8 mouse cellular contexts compared by ENCODE assay signal in the genomic region with DNA sequence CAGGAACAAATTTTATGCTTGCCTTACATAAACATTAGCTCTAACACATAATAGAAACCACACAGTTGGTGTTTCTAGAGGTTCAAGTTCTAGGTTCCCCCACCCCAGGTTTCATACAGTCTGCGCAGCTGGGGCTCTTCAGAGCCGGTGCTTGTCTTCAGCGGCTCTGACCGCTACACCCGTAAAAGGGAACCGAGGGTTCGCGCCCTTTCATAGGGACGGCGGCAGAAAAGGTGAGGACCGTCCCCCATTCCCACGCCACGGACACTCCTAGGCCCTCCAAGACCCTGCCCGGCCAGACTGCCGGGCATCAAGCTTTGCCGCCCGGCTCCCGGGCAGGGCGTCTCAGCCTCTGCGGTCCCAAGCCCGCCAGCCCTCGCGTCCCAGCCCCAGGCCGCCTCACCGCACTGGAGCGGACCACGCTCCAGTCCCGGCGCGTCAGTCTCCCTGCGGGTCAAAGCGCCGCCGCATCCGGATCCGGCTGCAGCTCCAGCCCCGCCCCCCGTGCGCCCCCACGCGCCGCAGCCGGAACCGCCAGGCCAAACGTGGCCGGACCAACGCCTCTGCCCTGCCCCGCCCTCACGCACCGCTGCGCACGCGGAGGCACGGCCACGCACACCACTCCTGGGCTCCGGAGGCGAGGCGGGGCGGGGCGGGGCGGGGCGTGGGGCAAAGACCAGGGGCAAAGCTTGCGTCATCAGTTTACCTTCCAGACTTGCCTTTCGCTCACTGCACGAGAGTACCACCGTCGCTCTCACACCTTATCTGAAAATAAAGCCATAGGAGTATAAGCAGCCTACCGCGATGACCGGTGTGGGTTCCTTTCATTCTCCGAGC. TPM values are rescaled to one million over a fixed set of nuclear protein-coding genes. Genes with fewer than 3 reads are reported as not detected.
DNase-seq lines count a peak whose midpoint lies in the region; ATAC-seq lines count a peak whose summit lies in the region.

No protein-coding gene starts in this region.

- peak; percentile 97 for ATAC-seq in hindbrain, embryonic 15.5 days (ENCODE audit: low FRiP score, low read depth)

- H3K36me3 ChIP-seq in hindbrain, embryonic 15.5 days: no peaks in the 10 kb centered on the region

- peak overlapping the region; percentile 84 for H3K4me3 ChIP-seq in hindbrain, embryonic 15.5 days

- H3K9ac ChIP-seq in hindbrain, embryonic 15.5 days: peak overlapping the region; percentile 93

- peak overlapping the region; percentile 84 for H3K27ac ChIP-seq in hindbrain, embryonic 15.5 days (replicated peaks)

- H3K4me1 ChIP-seq in hindbrain, embryonic 15.5 days (replicated peaks): peaks cover 16% of the 10 kb centered on the region

- H3K27me3 ChIP-seq in hindbrain, embryonic 15.5 days: no peaks in the 10 kb centered on the region

- under 1% methylated on average over 65 of the region's 71 CpGs for WGBS in hindbrain, embryonic 15.5 days

- peak; percentile 82 for DNase-seq in WW6 (ENCODE audit: low read depth, low spot score)
- DNase-seq in cerebellum, postnatal 36 days: peak; percentile 92 to 97
- DNase-seq in frontal cortex, postnatal 36 days (ENCODE audit: low spot score in 2 of 2): peak; percentile 88 to 92
- peak; percentile 81 for DNase-seq in left cerebral cortex, adult 11 months (ENCODE audit: low spot score)
- peak; percentile 94 for DNase-seq in lung, postnatal 36 days
- peak; percentile 94 for DNase-seq in retina, postnatal 1 day
- peak; percentile 86 for DNase-seq in thymus, postnatal 4 days

- no peaks in the 10 kb centered on the region for H3K9me3 ChIP-seq in hindbrain, embryonic 15.5 days

- peak overlapping the region; percentile 83 for H3K4me2 ChIP-seq in hindbrain, embryonic 15.5 days

RNA-seq across cellular contexts. Expression of a gene that starts 16.1 kb away (rescaled TPM):
- polyA plus RNA-seq in hindbrain, embryonic 15.5 days (2015; fragmentation: Nextera tagmentation; extraction: Ambion mirVana): 27.0 and 31.6 TPM in 2 replicates

RNA-seq across cellular contexts. Expression of a gene that starts 37.7 kb away (rescaled TPM):
- polyA plus RNA-seq in hindbrain, embryonic 15.5 days (2015; fragmentation: Nextera tagmentation; extraction: Ambion mirVana): 66.2 and 66.5 TPM in 2 replicates

RNA-seq across cellular contexts. Expression of a gene that starts 59.0 kb away (rescaled TPM):
- polyA plus RNA-seq in hindbrain, embryonic 15.5 days (2015; fragmentation: Nextera tagmentation; extraction: Ambion mirVana): 140 and 155 TPM in 2 replicates

Comparison
In these comparisons a context has a peak if more than half of its experiments do, and no peak if none do; other contexts are left out.
1. Peak in every context shown above with its lines: DNase-seq, ATAC-seq, H3K4me3 ChIP-seq and H3K27ac ChIP-seq.